Mouse (Mus musculus): ENCODE results near the gene Ipo8. TPM values are rescaled to one million over a fixed set of nuclear protein-coding genes. Genes with fewer than 3 reads are reported as not detected.

Ipo8 gene
- polyA plus RNA-seq, 1 experiment from 2014 or later: 27.9 TPM

- Histone ChIP-seq H3K9ac (ENCODE audit: low read length) (no peak overlapping the region), H3K4me2 (no peak overlapping the region), H3K9me3 (ENCODE audit: control insufficient read depth, low read length) (no peaks in the 10 kb centered on the region), H3K36me3 (ENCODE audit: control insufficient read depth, insufficient read depth, low read length) (no peaks in the 10 kb centered on the region), H3K27me3 (ENCODE audit: control insufficient read depth, insufficient read depth, low read length) (no peaks in the 10 kb centered on the region), H3K27ac (ENCODE audit: low read depth, low read length) (no peak overlapping the region), H3K4me3 (ENCODE audit: low read depth, low read length) (no peak overlapping the region), H3K4me1 (ENCODE audit: control insufficient read depth, insufficient read depth, low read length) (no peaks in the 10 kb centered on the region)
- 92% methylated on average over 20 of the region's 20 CpGs for WGBS
- no peak for DNase-seq (ENCODE audit: low spot score, missing footprints)
- ATAC-seq (ENCODE audit: low FRiP score): no peak
Measured at GRCm38 (mm10) chr6:148734012-148734411, 97.3 kb downstream of the Ipo8 start.

GRCm38 (mm10) chr6:148732920-148733319 is 98.3 kb downstream of the Ipo8 start:
- no peaks in the 10 kb centered on the region for H3K9me3 ChIP-seq (ENCODE audit: control insufficient read depth, low read length)
- H3K9ac ChIP-seq (ENCODE audit: low read length): no peak overlapping the region
- no peaks in the 10 kb centered on the region for H3K27me3 ChIP-seq (ENCODE audit: control insufficient read depth, insufficient read depth, low read length)
- no peaks in the 10 kb centered on the region for H3K36me3 ChIP-seq (ENCODE audit: control insufficient read depth, insufficient read depth, low read length)
- H3K4me1 ChIP-seq (ENCODE audit: control insufficient read depth, insufficient read depth, low read length): no peaks in the 10 kb centered on the region
- no peak overlapping the region for H3K4me3 ChIP-seq (ENCODE audit: low read depth, low read length)
- no peak overlapping the region for H3K4me2 ChIP-seq
- no peak for ATAC-seq (ENCODE audit: low FRiP score)
- no peak for DNase-seq (ENCODE audit: low spot score, missing footprints)
- H3K27ac ChIP-seq (ENCODE audit: low read depth, low read length): no peak overlapping the region
- 88% methylated on average over 1 of the region's 1 CpGs for WGBS

- 66% methylated on average over 3 of the region's 3 CpGs for WGBS
- H3K4me1 ChIP-seq (ENCODE audit: control insufficient read depth, insufficient read depth, low read length): no peaks in the 10 kb centered on the region
- H3K9me3 ChIP-seq (ENCODE audit: control insufficient read depth, low read length): no peaks in the 10 kb centered on the region
- no peak overlapping the region for H3K9ac ChIP-seq (ENCODE audit: low read length)
- H3K4me2 ChIP-seq: no peak overlapping the region
- ATAC-seq (ENCODE audit: low FRiP score) (no peak), DNase-seq (ENCODE audit: low spot score, missing footprints) (no peak)
- H3K27ac ChIP-seq (ENCODE audit: low read depth, low read length): no peak overlapping the region
- no peaks in the 10 kb centered on the region for H3K36me3 ChIP-seq (ENCODE audit: control insufficient read depth, insufficient read depth, low read length)
- H3K27me3 ChIP-seq (ENCODE audit: control insufficient read depth, insufficient read depth, low read length): no peaks in the 10 kb centered on the region
- H3K4me3 ChIP-seq (ENCODE audit: low read depth, low read length): no peak overlapping the region
Measured at GRCm38 (mm10) chr6:148728571-148728970, 102.7 kb downstream of the Ipo8 start.

GRCm38 (mm10) chr6:148727871-148728524 is 103.3 kb downstream of the Ipo8 start:
- Histone ChIP-seq H3K36me3 (ENCODE audit: control insufficient read depth, insufficient read depth, low read length) (no peaks in the 10 kb centered on the region), H3K9me3 (ENCODE audit: control insufficient read depth, low read length) (no peaks in the 10 kb centered on the region), H3K9ac (ENCODE audit: low read length) (no peak overlapping the region), H3K27ac (ENCODE audit: low read depth, low read length) (no peak overlapping the region), H3K4me2 (no peak overlapping the region), H3K4me3 (ENCODE audit: low read depth, low read length) (no peak overlapping the region), H3K4me1 (ENCODE audit: control insufficient read depth, insufficient read depth, low read length) (no peaks in the 10 kb centered on the region), H3K27me3 (ENCODE audit: control insufficient read depth, insufficient read depth, low read length) (no peaks in the 10 kb centered on the region)
- ATAC-seq (ENCODE audit: low FRiP score): no peak
- WGBS: 70% methylated on average over 6 of the region's 6 CpGs
- no peak for DNase-seq (ENCODE audit: low spot score, missing footprints)

GRCm38 (mm10) chr6:148724453-148724852 is 106.8 kb downstream of the Ipo8 start:
- Histone ChIP-seq H3K27ac (ENCODE audit: low read depth, low read length) (no peak overlapping the region), H3K27me3 (ENCODE audit: control insufficient read depth, insufficient read depth, low read length) (no peaks in the 10 kb centered on the region), H3K36me3 (ENCODE audit: control insufficient read depth, insufficient read depth, low read length) (no peaks in the 10 kb centered on the region), H3K9ac (ENCODE audit: low read length) (no peak overlapping the region), H3K4me2 (no peak overlapping the region), H3K9me3 (ENCODE audit: control insufficient read depth, low read length) (no peaks in the 10 kb centered on the region), H3K4me3 (ENCODE audit: low read depth, low read length) (no peak overlapping the region), H3K4me1 (ENCODE audit: control insufficient read depth, insufficient read depth, low read length) (no peaks in the 10 kb centered on the region)
- 69% methylated on average over 3 of the region's 3 CpGs for WGBS
- DNase-seq (ENCODE audit: low spot score, missing footprints) (no peak), ATAC-seq (ENCODE audit: low FRiP score) (no peak)

Other genes with a start within 250 kb of the Ipo8 start
- 13.8 and 17.3 TPM in 2 replicates for gene Caprin2, start 64.8 kb upstream of the Ipo8 start, polyA plus RNA-seq (2014; fragmentation: Nextera tagmentation; extraction: Ambion mirVana)
- 313 and 341 TPM in 2 replicates for gene Sinhcaf, start 115.0 kb upstream of the Ipo8 start, polyA plus RNA-seq (2014; fragmentation: Nextera tagmentation; extraction: Ambion mirVana)